Mouse (Mus musculus) right cerebral cortex, adult 18-20 months (tissue): ENCODE data around the gene Uqcrh.

Source experiments
- DNase-seq: peaks from one replicate; pipeline ENCODE4 v3.0.0; 2022; ENCODE audit warnings: mixed read lengths

Gene Uqcrh

DNA sequence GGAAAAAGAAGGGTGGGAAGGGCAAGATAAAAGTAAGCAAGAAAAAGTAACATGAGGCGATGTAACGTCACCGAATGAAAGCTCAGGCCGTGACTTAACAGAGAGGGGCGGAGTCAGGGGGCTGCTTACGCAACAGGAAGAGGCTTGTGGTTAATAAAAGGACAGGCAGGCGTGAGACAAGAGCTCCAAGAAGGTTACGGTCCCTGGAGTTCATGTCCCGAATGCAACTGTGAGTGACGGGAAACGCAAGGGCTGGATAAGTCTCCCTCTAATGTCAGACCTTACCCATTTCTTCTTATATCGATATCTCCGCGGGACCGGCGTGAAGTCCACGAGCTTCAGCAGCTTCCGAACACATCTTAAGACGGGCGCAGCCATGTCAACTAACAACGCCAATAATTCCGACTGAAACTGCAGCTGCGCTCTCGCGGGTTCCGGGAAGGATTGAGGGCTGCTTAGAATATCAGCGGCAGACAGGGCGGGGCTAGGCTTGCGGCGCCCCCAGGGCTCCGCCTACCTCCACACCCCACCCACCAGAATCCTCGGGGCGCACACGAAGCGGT, 21.4 kb downstream of the Uqcrh start, which contains the start of gene Nsun4:
Gene Nsun4 (minus strand): TSS at position 478 of the 563 bp plus-strand sequence.
- peak; percentile 93 for DNase-seq

DNA sequence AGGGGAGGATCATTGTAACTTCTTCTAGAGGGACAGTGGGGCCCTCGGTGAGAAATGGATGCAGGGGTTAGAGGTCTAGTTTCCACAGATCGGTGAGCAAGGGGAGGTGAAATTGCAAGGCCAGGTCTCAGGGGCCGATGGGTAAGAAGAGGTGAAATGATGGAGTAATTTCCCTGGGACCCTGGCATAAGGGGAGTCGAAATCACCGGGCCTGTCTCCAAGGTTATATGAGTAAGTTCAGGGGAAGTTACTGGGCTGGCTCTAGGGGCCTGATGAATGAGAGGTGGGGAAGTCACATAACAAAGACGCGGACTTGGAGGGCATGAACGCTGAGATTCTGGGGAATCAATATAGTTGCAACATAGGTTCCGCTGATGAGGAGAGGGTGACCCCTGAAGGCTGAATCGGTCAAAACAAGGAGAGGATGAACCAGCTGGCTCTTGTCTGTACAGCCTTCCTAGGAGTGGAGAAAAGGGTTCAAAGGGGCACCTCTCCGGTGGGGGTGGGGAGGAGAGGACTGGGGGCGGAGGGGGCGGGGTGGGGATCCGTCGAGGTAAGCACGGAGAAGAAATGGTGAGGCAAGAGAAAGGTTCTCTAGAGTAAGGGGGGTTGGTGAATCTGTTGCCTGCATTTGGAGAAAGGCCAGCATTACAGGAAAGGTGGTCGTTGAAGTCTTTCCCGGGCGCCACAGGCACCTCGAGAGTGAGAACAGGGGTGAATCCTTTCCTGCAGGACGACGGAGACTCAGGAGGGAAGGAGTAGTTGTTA, 22.2 kb downstream of the Uqcrh start:
- DNase-seq: no peak

- no peak for DNase-seq
Measured at GRCm38 (mm10) chr4:116049211-116049610, 25.7 kb downstream of the Uqcrh start.

GRCm38 (mm10) chr4:116048130-116048920, 26.5 kb downstream of the Uqcrh start:
- no peak for DNase-seq

- DNase-seq: no peak
Measured at GRCm38 (mm10) chr4:116047681-116048080, 27.2 kb downstream of the Uqcrh start.

DNA sequence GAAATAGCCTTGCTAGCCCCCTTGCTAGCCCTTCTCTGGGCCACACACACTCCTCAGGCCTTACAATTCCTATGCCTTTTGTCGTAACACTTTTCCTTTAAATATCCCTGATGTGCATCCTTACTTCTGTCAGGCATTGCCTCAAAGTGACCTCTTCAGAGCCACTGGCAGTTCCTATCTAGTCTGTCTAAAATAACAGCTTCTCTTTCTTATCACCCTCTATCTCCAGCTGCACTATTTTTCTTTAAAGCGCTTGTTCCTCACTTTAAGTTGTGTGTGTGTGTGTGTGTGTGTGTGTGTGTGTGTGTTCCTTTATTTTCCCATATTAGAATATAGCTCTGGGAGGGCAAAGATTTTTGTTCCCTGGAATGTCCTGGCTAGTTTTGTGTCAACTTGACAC, 28.3 kb downstream of the Uqcrh start:
- DNase-seq: no peak

DNA sequence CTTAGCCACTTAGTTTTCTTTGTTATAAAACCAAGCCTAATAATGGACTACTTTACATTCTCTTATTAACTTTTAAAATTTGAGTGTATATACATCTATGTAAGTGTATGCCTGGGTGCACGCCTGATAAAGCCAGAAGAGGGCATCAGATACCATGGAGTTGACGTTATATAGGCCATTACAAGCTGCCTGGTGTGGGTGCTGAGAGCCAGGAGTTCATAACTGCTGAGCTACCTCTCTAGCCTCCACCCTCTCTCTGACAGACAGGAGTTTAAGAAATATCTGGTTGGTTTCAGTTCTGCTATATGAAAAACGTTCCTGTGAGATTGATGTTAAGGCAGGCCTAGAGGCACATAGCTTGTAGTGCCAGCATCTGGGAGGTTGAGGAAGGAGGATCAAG, 32.7 kb downstream of the Uqcrh start:
- DNase-seq: no peak

DNA sequence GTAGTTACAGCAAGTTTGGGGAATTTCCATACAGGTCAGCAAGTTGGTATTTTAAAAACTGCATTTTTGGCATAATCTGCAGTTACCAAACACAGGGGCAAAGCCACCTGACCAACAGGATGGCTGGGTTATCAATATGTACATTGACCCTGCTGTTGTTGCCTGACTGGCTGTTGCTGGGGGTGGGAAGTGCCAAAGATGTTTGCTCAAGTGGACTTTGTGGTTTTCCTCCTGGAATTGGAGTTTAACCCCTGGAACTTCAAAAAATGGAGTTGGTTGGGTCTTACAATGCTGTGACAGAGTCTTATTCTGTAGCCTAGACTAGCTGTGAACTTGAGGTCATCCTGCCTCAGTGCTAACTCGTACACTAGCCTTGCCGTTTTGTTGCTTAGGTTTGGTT, 34.4 kb downstream of the Uqcrh start:
- DNase-seq: no peak

DNA sequence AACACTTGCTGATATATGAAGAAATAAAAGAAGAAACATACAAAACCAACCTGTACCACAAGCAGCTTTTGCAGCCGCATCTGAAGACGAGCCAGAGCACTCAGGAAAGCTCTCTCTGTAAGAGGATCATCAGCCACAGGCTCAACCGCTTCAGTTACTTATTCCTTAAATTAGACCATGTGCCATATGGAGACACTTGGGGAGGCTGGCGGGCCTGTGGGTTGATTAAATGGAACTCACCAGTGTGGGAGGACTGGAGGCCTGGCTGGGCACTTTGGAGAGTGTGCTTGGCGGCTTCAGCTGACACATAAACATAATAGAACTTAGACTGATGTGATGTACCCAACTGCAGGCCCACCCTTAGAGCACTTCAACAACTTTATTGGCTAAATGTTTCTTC, 41.5 kb downstream of the Uqcrh start:
- peak; percentile 75 for DNase-seq

GRCm38 (mm10) chr4:116032906-116033305, 42.0 kb downstream of the Uqcrh start:
- no peak for DNase-seq

GRCm38 (mm10) chr4:116017902-116018746, 56.7 kb downstream of the Uqcrh start, which contains the start of gene Faah:
TSS of gene Faah (minus strand) at chr4:116017926.
- no peak for DNase-seq

DNA sequence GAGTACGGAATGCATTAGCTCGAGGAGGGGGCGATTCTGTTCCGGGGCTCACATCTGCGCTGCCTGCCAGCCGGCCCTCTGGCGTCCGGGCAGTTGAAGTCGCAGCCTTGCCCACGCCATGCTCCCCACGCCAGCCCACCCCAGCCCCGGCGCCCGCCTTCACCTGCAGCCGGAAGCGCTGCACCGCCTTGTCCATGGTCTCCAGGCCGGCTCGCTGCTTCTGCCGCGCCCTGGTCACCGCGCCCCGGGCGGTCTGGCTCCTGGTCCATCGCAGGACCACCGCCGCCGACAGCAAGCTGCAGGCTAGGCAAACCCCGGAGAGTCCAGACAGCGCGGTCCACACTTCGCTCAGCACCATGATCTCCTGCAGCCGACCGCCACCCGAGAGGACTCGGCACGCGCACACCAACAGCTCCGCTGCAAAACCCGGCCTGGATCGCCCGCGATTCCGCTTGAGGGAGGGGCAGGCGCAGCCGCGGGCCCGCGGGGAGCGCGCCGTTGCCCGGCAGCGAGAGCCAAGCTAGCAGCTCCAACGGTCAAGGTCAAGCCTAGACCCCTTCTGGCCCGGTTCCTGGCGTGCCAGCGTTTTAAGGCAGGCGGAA, 57.5 kb downstream of the Uqcrh start:
- peak; percentile 84 for DNase-seq
